Mouse (Mus musculus) hematopoietic stem cell, adult 5-6 weeks (primary cell): ENCODE measurements around the gene Aamdc. TPM values are rescaled to one million over a fixed set of nuclear protein-coding genes. Genes with fewer than 3 reads are reported as not detected.

Experiments
- ATAC-seq, 2 experiments: fragments of 125-278 bp in 1 of 2; replicated peaks in 1 of 2; 2 replicates each; pipeline ENCODE4 v1.8.0; 2016 to 2017; ENCODE audit warnings: inconsistent platforms in 2 of 2, mild to moderate bottlenecking in 2 of 2, moderate number of reproducible peaks in 2 of 2, low read depth in 1 of 2, moderate TSS enrichment in 1 of 2; ENCODE audit not compliant: low FRiP score in 2 of 2, poor library complexity in 2 of 2, severe bottlenecking in 2 of 2, insufficient read depth in 1 of 2, low TSS enrichment in 1 of 2
- total RNA-seq: library from RNA; stranded (forward); fragments of 172-1452, 232-1000 nt; gene quantifications from 2 replicates; pipeline ENCODE4 v1.2.3, GENCODE M21; 2017

The Aamdc gene
- total RNA-seq, 1 experiment from 2014 or later = 49.9 TPM

DNA sequence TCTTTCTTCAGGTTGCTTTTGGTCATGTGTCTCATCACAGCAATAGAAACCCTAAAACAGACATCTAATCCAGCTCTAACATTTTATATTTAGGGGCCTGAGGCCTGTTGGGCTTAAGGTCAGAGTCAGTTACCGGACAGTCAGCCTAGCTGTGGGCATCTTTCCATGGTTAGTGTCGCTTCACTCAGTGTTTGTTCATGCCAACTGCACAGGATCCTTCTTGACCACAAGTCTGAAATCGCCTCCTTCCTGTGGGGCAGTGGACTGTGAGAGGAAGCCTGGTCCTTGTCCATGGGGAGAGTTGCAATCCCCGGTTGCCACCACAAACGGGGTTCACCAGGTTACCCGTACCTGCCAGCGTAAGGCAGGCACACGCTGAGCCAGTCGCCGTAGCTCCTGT, 30.0 kb downstream of the Aamdc start:
- ATAC-seq = no peak

DNA sequence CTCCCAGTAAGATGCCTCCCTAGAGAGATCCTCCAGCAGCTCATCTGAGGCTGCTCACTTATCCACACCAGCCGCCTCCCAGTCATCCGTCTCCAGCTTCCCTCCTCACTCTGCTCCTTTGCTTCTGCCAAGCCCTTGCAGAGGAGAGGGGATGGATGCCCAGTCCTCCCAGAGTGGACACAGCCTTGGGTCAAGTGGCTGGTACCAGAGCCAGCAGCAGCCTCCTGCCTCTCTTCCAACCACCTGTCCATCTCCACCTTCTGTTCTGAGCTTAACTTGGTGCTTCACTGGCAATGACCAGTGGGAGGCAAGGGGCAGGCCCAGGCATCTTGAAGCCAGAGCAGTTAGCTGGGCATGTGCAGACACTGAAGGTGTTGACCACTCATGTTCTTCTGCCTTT, 32.8 kb downstream of the Aamdc start:
- ATAC-seq = no peak

DNA sequence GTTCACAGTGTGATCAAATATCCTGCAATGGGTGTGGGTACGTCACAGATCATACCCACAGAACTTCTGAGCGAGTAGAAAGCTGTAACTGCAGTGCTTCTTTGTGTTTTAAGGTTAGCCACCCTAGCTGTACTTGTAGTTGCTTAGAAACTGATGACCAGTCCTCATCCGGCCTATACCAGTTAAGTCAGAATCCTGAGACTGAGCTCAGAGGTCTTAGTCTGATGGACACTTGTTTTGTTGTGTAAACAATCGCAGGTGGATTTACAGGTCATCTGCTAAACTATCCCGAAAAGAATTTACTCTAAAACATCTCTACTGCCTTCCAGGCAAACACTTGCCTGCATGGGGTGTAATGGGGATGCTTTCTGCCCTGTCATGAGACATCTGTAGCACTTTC, 42.7 kb downstream of the Aamdc start:
- no peak for ATAC-seq

DNA sequence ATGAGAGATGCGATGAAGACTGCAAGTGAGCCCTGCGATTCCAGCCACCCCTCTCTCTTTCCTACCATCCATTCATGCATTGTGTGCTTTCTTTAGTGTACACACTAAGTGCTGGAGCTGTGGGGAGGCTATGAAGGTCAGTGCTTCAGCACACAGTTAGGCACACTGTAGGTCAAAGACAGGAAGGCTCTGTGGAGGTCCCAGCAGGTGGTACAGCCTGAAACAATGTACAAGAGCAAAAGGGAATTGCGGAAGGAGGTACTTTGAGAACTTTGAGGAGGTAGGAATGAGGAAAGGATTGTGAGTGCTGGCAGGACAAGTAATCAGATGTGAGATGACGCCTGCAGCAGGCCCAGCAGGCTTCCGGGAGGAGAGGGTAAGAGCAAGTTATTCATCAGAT, 43.8 kb downstream of the Aamdc start:
- no peak for ATAC-seq

DNA sequence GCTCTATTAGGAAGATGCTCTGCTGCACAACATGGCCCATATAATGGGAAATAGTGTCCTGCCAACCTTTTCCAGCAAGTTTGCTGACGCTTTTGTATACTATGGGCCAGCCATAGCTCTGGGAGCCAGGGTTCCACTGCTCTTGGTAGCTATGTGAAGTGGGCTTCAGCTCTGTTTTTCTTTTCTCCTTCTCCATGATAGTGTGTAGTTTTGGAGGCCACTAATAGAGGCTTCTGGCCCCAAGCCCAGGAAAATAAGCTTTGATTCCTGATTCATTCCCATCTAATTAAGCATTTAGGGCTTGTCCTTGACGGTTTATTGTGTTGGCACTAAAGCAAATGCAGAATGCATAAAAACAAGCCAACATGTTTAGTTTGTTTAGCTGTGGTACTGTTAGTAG, 59.4 kb downstream of the Aamdc start:
- ATAC-seq = no peak

DNA sequence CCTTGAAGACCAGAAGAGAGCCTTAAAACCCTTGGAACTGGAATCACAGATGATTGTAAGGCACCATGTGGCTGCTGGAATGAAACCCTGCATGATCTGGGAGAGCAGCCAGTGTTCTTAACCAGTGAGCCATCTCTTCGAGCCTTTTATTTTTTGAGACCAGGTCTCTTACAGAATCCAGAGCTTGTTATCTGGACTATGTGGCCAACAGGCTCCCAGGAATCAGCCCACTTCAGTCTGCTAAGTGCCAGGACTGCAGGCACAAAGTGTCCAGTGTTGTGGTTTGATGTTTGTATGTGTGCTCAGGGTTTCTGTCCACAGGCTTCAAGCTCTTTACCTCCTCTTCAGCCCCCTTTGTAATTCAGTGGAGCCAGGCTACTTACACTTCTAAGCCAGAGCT, 64.5 kb downstream of the Aamdc start:
- ATAC-seq = no peak

DNA sequence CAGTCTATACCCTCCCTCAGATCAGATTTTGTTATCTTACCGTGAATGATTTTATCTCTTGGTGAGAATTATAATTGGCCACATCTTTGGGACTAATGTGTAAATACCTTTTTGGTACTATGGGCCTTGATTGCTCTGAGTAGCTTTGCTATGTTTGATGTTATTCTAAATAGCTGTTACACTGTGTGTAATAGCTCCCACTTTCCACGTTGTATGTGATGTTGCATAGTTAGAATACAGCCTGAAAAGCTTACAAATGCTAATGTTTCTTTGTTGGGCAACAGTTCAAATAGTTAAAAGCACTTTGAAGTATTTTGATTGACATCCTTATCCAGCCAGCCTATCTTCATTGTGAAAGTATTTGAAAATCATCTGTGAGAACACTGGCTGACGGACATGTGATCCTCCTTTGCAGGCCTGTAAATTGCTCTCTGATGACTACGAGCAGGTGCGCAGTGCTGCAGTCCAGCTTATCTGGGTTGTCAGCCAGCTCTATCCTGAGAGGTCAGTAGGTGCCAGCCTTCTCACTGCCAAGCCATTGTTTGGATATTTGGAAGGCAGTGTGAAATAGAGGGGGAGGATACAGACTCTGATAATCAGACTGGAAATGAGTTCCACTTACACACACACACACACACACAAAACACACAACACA, 78.6 kb downstream of the Aamdc start:
- no peak for ATAC-seq

Other genes starting within 250 kb of the Aamdc start
- gene Usp35, start 247.5 kb downstream of the Aamdc start, total RNA-seq = 0.84 TPM in 1 of 2 replicates, not detected in the other
- gene Kctd21, start 247.2 kb downstream of the Aamdc start, total RNA-seq = 1.6 and 1.9 TPM in 2 replicates
- 26.4 and 39.6 TPM in 2 replicates for gene Alg8, start 207.9 kb downstream of the Aamdc start, total RNA-seq
- gene Ndufc2, start 179.5 kb downstream of the Aamdc start, total RNA-seq = 203 and 317 TPM in 2 replicates
- gene Thrsp, start 161.8 kb downstream of the Aamdc start, total RNA-seq = not detected in 2 replicates
- gene Kctd14, start 128.2 kb downstream of the Aamdc start, total RNA-seq = 4.1 and 4.6 TPM in 2 replicates
- gene Ints4, start 98.5 kb downstream of the Aamdc start, total RNA-seq = 51.4 and 55.4 TPM in 2 replicates
- 68.5 and 75.8 TPM in 2 replicates for gene Rsf1, start 392 bp upstream of the Aamdc start, total RNA-seq
- 128 and 154 TPM in 2 replicates for gene Clns1a, start 117.1 kb upstream of the Aamdc start, total RNA-seq
- gene Aqp11, start 158.8 kb upstream of the Aamdc start, total RNA-seq = 2.0 and 2.8 TPM in 2 replicates
- 48.4 and 59.8 TPM in 2 replicates for gene Pak1, start 209.0 kb upstream of the Aamdc start, total RNA-seq